Mouse (Mus musculus) thymus, adult 18-20 months (tissue): ENCODE data around the gene Inha.

ENCODE experiments used
- DNase-seq, 2 experiments: peaks; one replicate each; pipeline ENCODE4 v3.0.0; 2022; ENCODE audit warnings: mixed read lengths in 2 of 2

The Inha gene

GRCm38 (mm10) chr1:75507006-75507405 is at the start of gene Inha:
Gene Inha, plus strand, starts transcription at chr1:75507077.
- no peak for DNase-seq

GRCm38 (mm10) chr1:75457710-75458024 is 49.2 kb upstream of the Inha start:
- DNase-seq: no peak

GRCm38 (mm10) chr1:75458025-75458788 is 48.7 kb upstream of the Inha start:
- DNase-seq: no peak

- DNase-seq: no peak
These were observed 47.8 kb upstream of the Inha start for GRCm38 (mm10) chr1:75458789-75459684.

- DNase-seq: no peak
These were observed 46.6 kb upstream of the Inha start for GRCm38 (mm10) chr1:75460297-75460696.

- no peak for DNase-seq
These were observed 44.2 kb upstream of the Inha start for GRCm38 (mm10) chr1:75462636-75463035.

- DNase-seq: no peak
These were observed 43.1 kb upstream of the Inha start for GRCm38 (mm10) chr1:75463652-75464204.

DNA sequence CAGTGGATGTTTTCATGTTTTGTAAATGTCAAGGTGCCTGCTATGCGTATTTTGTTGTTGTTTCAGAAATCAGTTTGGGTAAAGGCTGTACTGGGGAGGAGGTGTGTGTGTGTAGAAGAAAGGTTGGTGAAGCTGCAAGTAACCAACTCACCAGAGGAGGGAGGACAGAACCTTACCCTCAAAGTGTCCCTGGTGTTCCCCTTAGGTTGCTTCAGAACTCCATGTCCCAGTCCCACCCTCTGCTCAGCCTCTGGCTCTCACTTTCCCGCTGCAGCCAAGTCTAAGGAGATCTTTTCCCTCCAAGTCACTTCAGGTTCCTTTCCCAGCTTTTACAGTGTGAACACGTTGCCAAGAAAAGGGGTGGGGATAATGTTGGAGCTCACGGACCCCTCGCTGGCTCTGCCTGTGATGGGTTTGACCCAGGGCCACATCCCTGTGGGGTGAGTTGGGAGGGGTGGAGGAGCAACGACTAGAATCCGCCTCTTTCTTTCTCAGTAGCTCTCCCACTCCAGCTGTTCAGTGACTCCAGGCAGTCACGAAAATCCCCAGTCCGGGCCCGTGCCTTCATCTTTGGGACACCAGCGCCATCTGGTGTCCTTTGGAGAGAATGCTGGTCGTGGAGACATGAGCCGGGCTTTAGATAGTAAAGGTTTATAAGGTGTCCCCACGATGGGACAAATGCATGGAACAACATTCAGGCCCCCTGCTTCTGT is 39.5 kb upstream of the Inha start:
- peak in 1 of 2 experiments; percentile 26 for DNase-seq

DNA sequence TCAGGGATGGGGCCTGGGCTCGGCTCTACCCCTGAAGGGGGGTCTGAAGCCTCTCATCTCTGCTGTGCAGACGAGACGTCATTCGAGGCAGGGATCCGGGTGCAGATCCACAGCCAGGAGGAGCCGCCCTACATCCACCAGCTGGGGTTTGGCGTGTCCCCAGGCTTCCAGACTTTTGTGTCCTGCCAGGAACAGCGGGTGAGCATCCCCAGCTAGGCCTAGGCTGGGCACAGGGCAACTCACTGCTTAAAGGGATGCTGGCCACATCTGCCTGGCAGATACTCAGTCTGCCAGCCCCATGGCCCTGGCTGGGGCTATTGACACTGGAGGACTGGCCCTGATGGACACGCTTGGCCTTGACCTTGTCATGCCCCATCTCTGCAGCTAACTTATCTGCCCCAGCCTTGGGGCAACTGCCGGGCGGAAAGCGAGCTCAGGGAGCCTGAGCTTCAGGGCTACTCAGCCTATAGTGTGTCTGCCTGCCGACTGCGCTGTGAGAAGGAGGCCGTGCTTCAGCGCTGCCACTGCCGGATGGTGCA is 37.5 kb upstream of the Inha start:
- DNase-seq: no peak

DNA sequence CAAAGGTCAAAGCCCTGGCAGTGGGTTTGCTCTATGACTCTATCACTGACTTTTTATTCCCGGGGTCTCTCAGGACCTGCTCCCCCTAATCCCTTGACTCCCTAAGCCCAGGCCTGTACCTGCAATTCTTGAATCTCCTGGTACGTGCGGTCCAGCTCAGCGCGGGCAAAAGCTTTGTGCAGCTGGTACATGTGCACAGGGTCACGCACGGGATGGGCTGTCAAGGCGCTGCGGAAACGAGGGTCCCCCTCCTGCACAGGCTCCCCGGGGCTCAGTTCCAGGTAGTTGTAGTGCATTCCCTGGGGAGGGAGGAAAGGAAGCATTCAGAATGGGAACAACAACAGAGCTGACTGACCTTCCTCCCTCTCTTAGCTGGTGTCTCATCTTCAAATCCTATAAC is 30.4 kb upstream of the Inha start:
- DNase-seq: no peak

DNA sequence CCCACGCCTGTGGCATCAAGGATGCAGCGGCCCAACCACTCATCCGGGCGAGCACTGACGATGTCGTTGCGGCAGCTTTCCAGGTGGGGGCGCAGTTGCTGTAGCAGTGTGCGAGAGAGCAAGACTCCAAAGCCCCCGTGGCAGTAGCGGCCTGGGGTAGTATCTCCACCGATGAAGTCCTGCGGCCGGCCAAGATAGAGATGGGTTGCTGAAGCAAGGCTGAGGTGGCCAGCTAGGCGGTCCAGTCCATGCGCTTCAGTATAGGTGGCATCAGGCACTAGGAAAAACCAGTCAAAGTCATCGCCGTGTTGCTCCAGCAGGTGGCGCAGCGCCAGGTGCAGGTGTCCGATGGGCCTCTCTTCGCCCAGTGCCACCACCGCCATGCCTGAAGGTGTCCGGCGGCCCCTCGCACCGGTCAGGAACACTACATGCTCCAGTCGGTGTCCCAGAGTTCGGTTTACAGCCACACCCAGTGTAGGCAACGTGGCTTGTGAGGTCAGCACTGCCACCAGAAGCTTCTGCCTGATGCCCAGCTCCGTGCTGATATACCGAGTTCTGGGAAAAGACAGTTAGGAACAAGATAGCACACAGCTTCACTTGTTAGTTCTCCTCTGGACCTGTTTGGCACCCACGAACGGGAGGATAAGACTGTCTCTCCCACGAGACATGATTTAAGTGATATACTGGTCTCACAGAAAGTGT is 29.5 kb upstream of the Inha start:
- peak; percentile 50 to 62 for DNase-seq

- no peak for DNase-seq
These were observed 28.9 kb upstream of the Inha start for GRCm38 (mm10) chr1:75477966-75478290.

GRCm38 (mm10) chr1:75478497-75478896 is 28.4 kb upstream of the Inha start:
- DNase-seq: peak in 1 of 2 experiments; percentile 24

GRCm38 (mm10) chr1:75478916-75479634 is 27.8 kb upstream of the Inha start, which contains the start of the genes Chpf and Tmem198:
Gene Chpf, minus strand, starts transcription at chr1:75479307.
Gene Tmem198, plus strand, starts transcription at chr1:75479532.
- DNase-seq: peak; percentile 94 to 95

- DNase-seq: no peak
These were observed 27.3 kb upstream of the Inha start for GRCm38 (mm10) chr1:75479635-75479989.

GRCm38 (mm10) chr1:75480036-75480435 is 26.8 kb upstream of the Inha start:
- no peak for DNase-seq

DNA sequence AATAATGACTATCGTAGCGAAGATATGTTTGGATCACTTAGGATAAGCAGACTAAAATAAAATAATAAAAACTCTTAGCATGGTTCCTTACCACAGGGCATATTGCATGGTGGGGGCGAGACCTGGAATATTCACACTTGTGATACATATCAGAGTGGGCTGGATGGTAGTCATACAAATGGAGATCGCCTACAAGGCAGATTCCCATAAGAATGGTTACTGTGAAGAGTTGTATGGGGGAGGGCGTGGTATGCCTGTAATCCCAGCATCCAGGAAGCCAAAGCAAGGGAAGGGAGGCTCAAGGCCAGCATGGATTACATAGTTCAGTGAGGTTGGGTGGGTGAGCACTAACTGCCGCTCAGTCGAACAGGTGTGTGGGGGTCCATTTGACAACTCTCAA is 26.1 kb upstream of the Inha start:
- DNase-seq: no peak

GRCm38 (mm10) chr1:75486561-75486960 is 20.3 kb upstream of the Inha start:
- DNase-seq: no peak

GRCm38 (mm10) chr1:75487040-75487404 is 19.9 kb upstream of the Inha start:
- no peak for DNase-seq

DNA sequence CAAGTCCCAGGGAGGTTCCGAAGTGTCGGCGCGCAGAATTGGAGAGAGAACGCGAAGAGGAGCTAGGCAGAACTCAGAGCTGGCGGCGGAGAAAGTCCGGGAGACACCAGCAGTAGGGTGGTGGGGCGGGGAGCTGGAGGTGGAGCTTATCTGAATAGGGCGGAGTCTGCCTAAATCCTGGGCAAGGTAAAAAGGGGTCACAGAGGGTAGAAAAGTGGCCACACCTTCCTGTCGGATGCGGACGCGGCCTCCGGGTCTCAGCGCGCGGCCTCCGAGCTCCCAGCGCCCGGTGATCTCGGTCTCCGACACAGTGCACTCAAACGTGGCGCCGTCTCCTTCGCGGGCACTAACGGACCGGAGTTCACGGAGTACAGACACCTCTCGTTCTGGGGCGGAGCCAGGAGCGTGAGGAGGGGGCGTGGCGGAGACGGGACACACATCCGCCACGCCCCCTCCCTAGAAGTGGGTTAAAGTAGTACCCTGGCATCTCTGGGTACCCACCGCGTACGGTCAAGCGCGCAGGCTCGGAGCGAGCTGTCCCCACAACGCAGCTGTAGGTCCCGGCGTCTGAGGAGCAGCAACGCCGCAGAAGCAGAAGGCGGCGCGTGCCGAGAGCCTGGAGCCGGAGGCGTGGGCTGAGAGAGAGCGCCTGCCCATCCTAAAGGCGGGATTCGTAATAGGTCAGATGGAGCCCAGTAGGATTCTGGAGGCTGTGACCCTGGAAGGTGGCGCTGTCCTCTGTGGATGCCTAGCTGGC is 19.3 kb upstream of the Inha start:
- DNase-seq: peak in 1 of 2 experiments; percentile 50
